Mouse (Mus musculus) gastrocnemius, adult 8-10 months (tissue): ENCODE measurements around the gene Bbs2. TPM values are rescaled to one million over a fixed set of nuclear protein-coding genes. Genes with fewer than 3 reads are reported as not detected.

Experiments
- total RNA-seq, 4 experiments: library from RNA; stranded (reverse); gene quantifications; 2 replicates each; pipeline ENCODE4 v1.2.4; 2022

Gene Bbs2
- total RNA-seq, 4 experiments from 2014 or later, result 2.5 to 3.9 (median 3.6) TPM

Other genes with a start within 250 kb of the Bbs2 start
- gene Amfr, start 86.1 kb downstream of the Bbs2 start, total RNA-seq, result 100 to 1,000 TPM; 115 to 150 (median 130) TPM
- gene Nudt21, start 61.9 kb downstream of the Bbs2 start, total RNA-seq, result 10 to 100 TPM in 2 of 4 experiments, 1 to 10 TPM in 2; 7.7 to 11.0 (median 9.8) TPM
- 10 to 100 TPM; 23.9 to 30.7 (median 27.2) TPM for gene Ogfod1, start 61.7 kb downstream of the Bbs2 start, total RNA-seq
- gene Mt4, start 38.3 kb upstream of the Bbs2 start, total RNA-seq, result not detected
- 1 to 10 TPM in 3 of 4 experiments, not detected in 1; 2.0 to 2.4 (median 2.2) TPM for gene Mt3, start 53.7 kb upstream of the Bbs2 start, total RNA-seq
- gene Mt2, start 73.7 kb upstream of the Bbs2 start, total RNA-seq, result 10 to 100 TPM; 12.9 to 75.1 (median 15.1) TPM
- gene Mt1, start 80.2 kb upstream of the Bbs2 start, total RNA-seq, result 10 to 100 TPM; 11.7 to 74.5 (median 17.7) TPM
- gene Nup93, start 115.6 kb upstream of the Bbs2 start, total RNA-seq, result 10 to 100 TPM in 3 of 4 experiments, 1 to 10 TPM in 1; 9.7 to 14.2 (median 12.1) TPM
- not detected for gene Slc12a3, start 230.3 kb upstream of the Bbs2 start, total RNA-seq